Mouse (Mus musculus): ENCODE measurements at regions not wholly inside any gene's neighbourhood (a gene's known extent, or its start where the extent isn't known, plus 50 kb on each side); places are given as distances from the start of the nearest gene placed in this dataset.
"Not testable (repeated sequence)": the region's sequence is repeated elsewhere in the genome, so short reads cannot be mapped to it uniquely, and the experiment has no call there.

DNA sequence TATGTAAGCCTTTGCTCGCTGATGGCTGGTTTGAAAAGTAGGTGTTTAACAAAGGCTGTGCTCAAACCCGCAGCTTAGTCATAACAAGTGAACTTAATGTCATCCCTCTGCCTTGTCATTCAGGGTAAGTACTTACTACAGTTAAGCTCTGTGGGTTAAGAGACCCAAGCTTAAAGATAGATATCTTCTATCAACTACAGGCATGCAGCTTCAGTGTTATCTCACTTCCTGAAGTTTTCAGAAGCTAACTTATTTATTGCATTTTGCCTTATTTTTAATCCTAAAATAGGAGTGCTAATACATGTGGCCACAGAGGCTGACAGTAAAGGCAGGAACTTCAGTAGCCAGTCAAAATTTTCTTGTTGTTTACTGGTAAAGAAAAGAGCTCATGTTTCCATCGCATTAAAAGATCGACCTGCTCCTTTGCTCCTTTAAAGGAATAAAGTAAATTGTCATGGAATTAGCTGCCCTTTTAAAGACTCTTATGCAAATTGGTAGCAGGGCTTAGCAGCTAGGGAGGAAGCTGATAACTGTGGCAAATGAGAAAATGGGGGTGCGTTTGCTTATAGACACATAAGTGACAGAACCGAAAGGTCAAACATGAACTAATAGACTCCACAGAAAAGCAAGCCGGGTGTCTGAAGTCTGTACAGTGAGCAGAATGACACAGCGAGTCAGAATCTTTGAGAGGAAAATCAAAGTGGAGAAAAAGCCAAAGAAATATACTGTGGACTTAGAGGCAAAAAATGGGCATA lies 55.9 kb upstream of the Inpp4b start:
- intact Hi-C loops (cut with DNase I), result no loop called here
- no peak for DNase-seq (ENCODE audit: low spot score in 2 of 2)

DNA sequence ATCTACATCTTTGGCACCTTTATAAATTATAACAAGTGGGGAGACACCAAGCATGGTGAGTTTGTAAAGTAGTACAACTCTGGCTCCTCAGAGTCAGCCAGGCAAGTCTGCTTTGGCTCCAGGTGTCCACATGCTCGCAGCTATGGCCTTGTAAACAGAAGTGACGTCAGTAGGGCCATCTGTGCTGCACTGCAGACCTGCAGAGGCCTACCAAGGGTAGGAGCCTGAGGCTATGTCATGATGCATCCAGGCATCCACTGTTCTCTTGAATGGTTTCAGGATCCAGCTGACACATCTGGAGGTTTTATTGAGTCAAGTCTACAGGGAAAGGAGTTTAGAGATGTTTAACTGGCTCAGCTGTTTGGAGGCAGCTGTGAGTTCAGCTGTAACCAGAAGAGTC lies 82.3 kb upstream of the Inpp4b start:
- intact Hi-C loops (cut with DNase I), result no loop called here
- no peak for DNase-seq (ENCODE audit: low spot score in 2 of 2)

- intact Hi-C loops (cut with DNase I), result no loop called here
- no peak for DNase-seq (ENCODE audit: low spot score in 2 of 2)
These were observed 118.5 kb upstream of the Inpp4b start for GRCm38 (mm10) chr8:81223872-81224271.

GRCm38 (mm10) chr8:81187061-81187790 lies 155.1 kb upstream of the Inpp4b start:
- DNase-seq (ENCODE audit: low spot score in 2 of 2); intact Hi-C loops (cut with DNase I): not testable (repeated sequence)

- no peak for DNase-seq (ENCODE audit: low spot score in 2 of 2)
- intact Hi-C loops (cut with DNase I), result no loop called here
These were observed 160.8 kb upstream of the Usp38 start for GRCm38 (mm10) chr8:81175537-81175936.

DNA sequence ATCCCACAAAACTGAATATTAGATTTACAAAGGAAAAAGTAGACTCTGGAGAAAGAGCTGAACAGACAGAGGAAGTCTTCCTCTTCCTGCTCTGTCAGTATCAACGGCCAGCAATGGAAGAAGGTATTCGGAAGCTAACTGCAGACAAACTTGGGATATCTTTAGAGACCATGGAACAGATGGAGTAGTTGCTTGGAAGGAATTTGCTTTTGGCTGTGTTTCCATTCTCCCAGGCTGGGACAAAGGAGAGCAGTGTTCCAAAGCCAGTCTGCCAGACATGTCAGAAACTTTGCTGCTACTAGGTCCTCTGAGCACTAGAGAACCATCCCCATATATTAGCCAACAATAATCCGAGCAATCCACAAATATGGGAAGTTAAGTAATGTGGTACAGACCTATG lies 132.5 kb upstream of the Usp38 start:
- intact Hi-C loops (cut with DNase I), result no loop called here

GRCm38 (mm10) chr8:81106763-81107509 lies 92.2 kb upstream of the Usp38 start:
- DNase-seq (ENCODE audit: low spot score in 2 of 2), result no peak
- intact Hi-C loops (cut with DNase I), result no loop called here

More for the DNA sequence above, 132.5 kb upstream of the Usp38 start:
- peak in 1 of 2 experiments; percentile 9 for DNase-seq (ENCODE audit: low spot score in 2 of 2)

GRCm38 (mm10) chr8:81098963-81099362 lies 84.2 kb upstream of the Usp38 start:
- no peak for DNase-seq (ENCODE audit: low spot score in 2 of 2)
- intact Hi-C loops (cut with DNase I), result no loop called here

DNA sequence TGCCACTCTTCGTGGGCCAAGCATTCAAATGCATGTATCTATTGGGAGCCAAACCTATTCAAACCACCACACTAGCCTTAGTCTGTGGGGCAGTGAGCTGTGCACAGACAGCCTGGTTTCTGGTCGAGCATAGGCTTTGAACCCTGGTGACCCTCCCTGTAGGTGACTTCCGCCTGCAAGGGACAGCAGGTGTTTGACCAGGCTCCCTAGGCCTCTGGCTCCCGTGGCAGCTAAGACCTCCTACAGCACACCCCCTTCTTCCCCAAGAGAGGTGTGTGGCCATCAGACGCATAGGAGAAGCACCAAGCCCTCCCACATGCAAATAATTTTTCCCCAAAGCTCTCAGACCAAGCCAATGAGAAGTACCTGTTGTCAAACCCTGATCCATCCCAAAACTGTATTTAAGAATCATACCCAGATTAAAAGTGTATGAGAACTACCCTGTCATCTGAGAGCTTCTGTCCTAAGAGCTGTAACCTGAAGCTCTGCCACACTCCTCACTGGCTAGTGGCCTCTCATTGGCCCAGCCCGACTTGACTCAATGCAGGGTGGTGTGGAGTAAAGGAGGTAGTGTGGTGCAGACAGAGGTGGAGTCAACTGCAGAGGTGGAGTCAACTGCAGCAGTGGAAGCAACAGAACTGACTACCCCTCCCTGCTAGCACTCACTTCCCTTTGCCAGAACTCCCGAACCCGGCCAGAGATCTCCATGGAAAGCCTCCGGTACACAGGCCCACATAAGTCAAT lies 82.5 kb upstream of the Usp38 start:
- intact Hi-C loops (cut with DNase I), result no loop called here

GRCm38 (mm10) chr8:81095237-81095636 lies 80.5 kb upstream of the Usp38 start:
- no peak for DNase-seq (ENCODE audit: low spot score in 2 of 2)
- intact Hi-C loops (cut with DNase I), result no loop called here

More for the DNA sequence above, 82.5 kb upstream of the Usp38 start:
- no peak for DNase-seq (ENCODE audit: low spot score in 2 of 2)

- intact Hi-C loops (cut with DNase I), result no loop called here
These were observed 66.3 kb upstream of the Usp38 start for GRCm38 (mm10) chr8:81080865-81081637.

DNA sequence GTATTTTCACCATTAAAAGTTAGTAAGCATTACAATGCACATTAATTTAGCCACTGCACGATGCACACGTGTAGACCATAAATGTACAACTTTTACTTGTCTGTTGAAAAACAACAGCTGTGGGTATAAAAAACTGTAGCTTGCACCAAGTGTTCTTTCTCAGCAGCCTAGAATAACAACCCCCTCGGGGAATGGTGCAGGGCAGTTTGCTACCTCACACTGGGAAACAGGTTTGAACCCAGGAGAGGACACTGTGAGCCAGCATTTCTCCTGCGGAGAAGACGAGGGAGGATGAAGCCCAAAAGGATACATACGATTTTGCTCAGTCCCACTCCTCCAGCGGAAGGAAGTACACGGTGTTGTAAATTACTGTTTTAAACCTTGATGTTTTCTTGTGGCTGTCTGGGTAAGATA lies 65.2 kb upstream of the Usp38 start:
- DNase-seq (ENCODE audit: low spot score in 2 of 2), result no peak
- intact Hi-C loops (cut with DNase I), result no loop called here

More at GRCm38 (mm10) chr8:81080865-81081637, 66.3 kb upstream of the Usp38 start:
- no peak for DNase-seq (ENCODE audit: low spot score in 2 of 2)

- DNase-seq (ENCODE audit: low spot score in 2 of 2), result peak; percentile 24 to 25
- intact Hi-C loops (cut with DNase I), result loop anchor here (10.0 kb wide), 1 partner anchor 1766 kb away; no protein-coding TSS in a partner anchor
These were observed 54.5 kb upstream of the Usp38 start for GRCm38 (mm10) chr8:81069080-81069840.

DNA sequence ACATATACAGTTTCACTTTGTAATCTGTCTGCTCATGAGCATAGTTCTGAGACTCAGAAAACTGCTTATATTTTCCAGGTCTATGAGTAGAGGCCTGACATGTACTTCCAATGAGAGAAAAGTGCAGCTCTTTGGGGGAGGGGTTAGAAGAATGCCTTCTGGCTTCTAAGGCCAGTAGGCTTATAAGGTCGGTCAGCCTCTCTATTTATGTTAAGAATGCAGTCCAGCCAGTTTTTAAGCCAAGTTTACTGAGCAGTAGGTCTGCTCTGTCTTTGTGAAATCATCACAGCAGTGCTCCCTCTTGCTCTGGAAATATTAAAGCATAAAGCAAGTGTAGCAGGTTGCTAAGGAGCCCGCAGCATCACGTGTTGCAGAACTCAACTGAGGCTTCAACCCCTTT lies 53.8 kb upstream of the Usp38 start:
- no peak for DNase-seq (ENCODE audit: low spot score in 2 of 2)
- intact Hi-C loops (cut with DNase I), result loop anchor here (10.0 kb wide), 1 partner anchor 1766 kb away; no protein-coding TSS in a partner anchor

DNA sequence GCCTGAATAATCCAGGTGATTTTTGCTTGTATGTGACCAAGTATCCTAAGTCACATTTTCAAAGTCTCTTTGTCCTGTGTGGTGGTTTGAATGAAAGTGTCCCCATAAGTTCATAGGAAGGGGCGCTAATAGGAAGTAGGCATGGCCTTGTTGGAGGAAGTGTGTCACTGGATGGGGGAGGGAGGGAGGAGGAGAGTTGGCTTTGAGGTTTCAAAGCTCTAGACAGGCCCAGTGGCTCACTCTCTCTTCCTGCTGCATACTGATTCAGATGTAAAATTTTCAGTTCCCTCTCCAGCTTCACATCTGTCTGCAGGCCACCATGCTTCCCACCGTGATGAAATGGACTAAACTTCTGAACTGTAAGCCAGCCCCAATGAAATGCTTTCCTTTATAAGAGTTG lies 52.0 kb upstream of the Usp38 start:
- no peak for DNase-seq (ENCODE audit: low spot score in 2 of 2)
- intact Hi-C loops (cut with DNase I), result loop anchor here (10.0 kb wide), 1 partner anchor 1768 kb away; no protein-coding TSS in a partner anchor
